Mouse (Mus musculus): Measurements from ENCODE around the gene Fndc1. TPM values are rescaled to one million over a fixed set of nuclear protein-coding genes. Genes with fewer than 3 reads are reported as not detected.

Gene Fndc1
- total and polyA plus RNA-seq, 2 experiments from 2014 or later, result 3.2 to 7.3 TPM

DNA sequence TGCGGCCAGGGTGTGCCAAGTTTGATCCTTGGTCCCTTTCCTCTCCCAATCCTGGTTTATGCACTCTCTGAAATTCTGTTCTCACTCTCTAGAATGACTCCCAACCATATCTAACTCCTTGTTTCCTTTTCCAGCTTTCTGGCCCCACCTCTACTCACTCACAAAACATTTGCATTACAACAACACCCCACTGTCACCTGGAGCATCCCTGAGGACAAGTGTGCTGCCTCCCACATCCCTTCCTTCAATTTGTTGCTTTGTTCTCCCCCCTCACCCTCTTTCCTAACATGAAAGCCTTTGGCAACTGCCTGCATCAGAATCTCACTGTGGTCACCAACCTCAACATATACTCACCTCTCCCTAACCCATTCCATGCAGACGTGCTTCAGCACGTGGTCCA lies 27.2 kb downstream of the Fndc1 start:
- 73% methylated on average over 3 of the region's 3 CpGs for WGBS
- Histone ChIP-seq H3K27me3 (ENCODE audit: insufficient read depth, low read length) (no peaks in the 10 kb centered on the region; the same call in 1 of the 2 replicates), H3K9me3 (ENCODE audit: low read length) (no peaks in the 10 kb centered on the region), H3K27ac (no peak overlapping the region), H3K4me2 (ENCODE audit: low read depth, low read length) (no peak overlapping the region), H3K4me1 (ENCODE audit: insufficient read depth, low read length) (no peaks in the 10 kb centered on the region), H3K9ac (replicated peaks; ENCODE audit: low read length) (no peak overlapping the region), H3K4me3 (ENCODE audit: low read length) (no peak overlapping the region), H3K36me3 (ENCODE audit: insufficient read depth, low read length) (no peaks in the 10 kb centered on the region)
- DNase-seq (ENCODE audit: low spot score), result no peak
- no peak for TF ChIP-seq CTCF (IDR thresholded peaks at IDR 0.05; ENCODE audit: low read depth)
- ATAC-seq, result no peak

DNA sequence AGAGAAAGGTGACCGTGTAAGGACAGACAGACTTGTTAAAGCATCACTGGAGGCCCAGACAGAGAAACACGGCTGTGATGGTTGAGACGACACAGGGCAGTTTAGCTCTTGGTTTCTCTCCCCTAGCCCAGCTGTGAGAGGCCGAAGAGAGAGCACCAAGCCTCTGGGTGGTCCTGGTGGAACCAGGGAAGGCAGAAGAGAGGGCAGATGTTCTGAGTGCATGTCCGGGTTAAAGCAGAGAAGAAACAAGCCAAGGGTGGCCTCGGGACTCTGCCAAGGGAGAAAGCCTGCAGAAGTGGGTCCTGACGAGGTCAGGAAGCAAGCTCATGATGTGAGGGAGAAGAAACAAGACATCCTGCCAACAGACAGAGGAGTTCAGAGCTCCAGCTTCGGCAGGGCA lies 31.5 kb downstream of the Fndc1 start:
- Histone ChIP-seq H3K27me3 (ENCODE audit: insufficient read depth, low read length) (no peaks in the 10 kb centered on the region; the same call in 1 of the 2 replicates), H3K4me1 (ENCODE audit: insufficient read depth, low read length) (no peaks in the 10 kb centered on the region), H3K9me3 (ENCODE audit: low read length) (no peaks in the 10 kb centered on the region), H3K4me3 (ENCODE audit: low read length) (no peak overlapping the region), H3K9ac (replicated peaks; ENCODE audit: low read length) (no peak overlapping the region), H3K36me3 (ENCODE audit: insufficient read depth, low read length) (no peaks in the 10 kb centered on the region), H3K4me2 (ENCODE audit: low read depth, low read length) (no peak overlapping the region), H3K27ac (no peak overlapping the region)
- TF ChIP-seq CTCF (IDR thresholded peaks at IDR 0.05; ENCODE audit: low read depth), result no peak
- ATAC-seq (no peak), DNase-seq (ENCODE audit: low spot score) (no peak)
- WGBS, result 80% methylated on average over 8 of the region's 8 CpGs

DNA sequence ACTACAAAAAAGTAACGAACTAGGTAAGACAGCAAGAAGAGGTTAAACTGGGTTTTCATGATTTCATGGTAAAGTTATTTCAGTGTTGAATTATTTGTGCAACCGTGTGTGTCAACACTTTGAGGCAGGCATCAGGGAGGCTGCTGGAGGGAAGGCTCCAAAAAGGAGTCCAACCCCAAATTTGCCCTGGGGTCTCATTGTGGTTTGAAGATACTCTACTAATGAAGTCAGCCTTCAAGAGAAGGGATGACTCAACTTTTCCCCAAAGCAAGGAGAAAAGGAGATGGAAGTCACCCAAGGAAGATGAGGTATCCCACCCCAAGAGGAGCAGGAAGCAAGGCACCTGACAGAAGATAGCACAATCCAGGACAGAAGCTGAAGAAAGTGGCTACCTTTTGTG lies 31.9 kb downstream of the Fndc1 start:
- Histone ChIP-seq H3K9ac (replicated peaks; ENCODE audit: low read length) (no peak overlapping the region), H3K4me3 (ENCODE audit: low read length) (no peak overlapping the region), H3K36me3 (ENCODE audit: insufficient read depth, low read length) (no peaks in the 10 kb centered on the region), H3K9me3 (ENCODE audit: low read length) (no peaks in the 10 kb centered on the region), H3K27ac (no peak overlapping the region), H3K27me3 (ENCODE audit: insufficient read depth, low read length) (no peaks in the 10 kb centered on the region; the same call in 1 of the 2 replicates), H3K4me2 (ENCODE audit: low read depth, low read length) (no peak overlapping the region), H3K4me1 (ENCODE audit: insufficient read depth, low read length) (no peaks in the 10 kb centered on the region)
- 84% methylated on average over 2 of the region's 2 CpGs for WGBS
- ATAC-seq (no peak), DNase-seq (ENCODE audit: low spot score) (no peak)
- no peak for TF ChIP-seq CTCF (IDR thresholded peaks at IDR 0.05; ENCODE audit: low read depth)

DNA sequence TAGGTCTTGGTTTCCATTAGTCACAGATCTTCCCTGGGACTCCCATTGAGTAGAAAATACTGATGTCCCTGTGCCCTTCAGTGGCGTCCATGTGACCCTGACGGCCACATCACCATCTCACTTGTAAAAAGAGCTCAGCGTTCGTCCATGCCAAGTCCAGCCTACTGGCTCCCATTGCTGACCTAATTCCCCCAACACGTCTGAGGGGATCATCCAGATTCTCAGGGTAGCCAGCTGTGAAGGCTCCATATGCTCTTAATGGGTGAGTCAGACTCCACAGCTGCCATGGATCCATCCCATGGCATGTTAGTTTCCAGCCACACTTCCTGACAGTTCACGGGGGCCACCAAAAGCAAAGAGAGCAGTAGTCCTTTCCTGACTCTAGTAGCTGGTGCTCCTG lies 33.0 kb downstream of the Fndc1 start:
- no peaks in the 10 kb centered on the region for H3K27me3 ChIP-seq (ENCODE audit: insufficient read depth, low read length)
- no peaks in the 10 kb centered on the region for H3K4me1 ChIP-seq (ENCODE audit: insufficient read depth, low read length)
- H3K4me3 ChIP-seq (ENCODE audit: low read length), result no peak overlapping the region
- no peak overlapping the region for H3K9ac ChIP-seq (replicated peaks; ENCODE audit: low read length)
- H3K9me3 ChIP-seq (ENCODE audit: low read length), result no peaks in the 10 kb centered on the region
- no peak overlapping the region for H3K27ac ChIP-seq
- DNase-seq (ENCODE audit: low spot score) (no peak), ATAC-seq (no peak)
- 80% methylated on average over 6 of the region's 6 CpGs for WGBS
- no peak overlapping the region for H3K4me2 ChIP-seq (ENCODE audit: low read depth, low read length)
- no peaks in the 10 kb centered on the region for H3K36me3 ChIP-seq (ENCODE audit: insufficient read depth, low read length)
- no peak for TF ChIP-seq CTCF (IDR thresholded peaks at IDR 0.05; ENCODE audit: low read depth)

- H3K9me3 ChIP-seq (ENCODE audit: low read length), result no peaks in the 10 kb centered on the region
- no peak overlapping the region for H3K9ac ChIP-seq (replicated peaks; ENCODE audit: low read length)
- no peaks in the 10 kb centered on the region for H3K4me1 ChIP-seq (ENCODE audit: insufficient read depth, low read length)
- DNase-seq (ENCODE audit: low spot score), result no peak
- TF ChIP-seq CTCF (IDR thresholded peaks at IDR 0.05; ENCODE audit: low read depth), result no peak
- ATAC-seq, result no peak
- H3K27ac ChIP-seq, result no peak overlapping the region
- no peaks in the 10 kb centered on the region for H3K27me3 ChIP-seq (ENCODE audit: insufficient read depth, low read length)
- 54% methylated on average over 3 of the region's 3 CpGs for WGBS
- H3K4me2 ChIP-seq (ENCODE audit: low read depth, low read length), result no peak overlapping the region
- no peak overlapping the region for H3K4me3 ChIP-seq (ENCODE audit: low read length)
- H3K36me3 ChIP-seq (ENCODE audit: insufficient read depth, low read length), result no peaks in the 10 kb centered on the region
Observed at GRCm38 (mm10) chr17:7790512-7790911, 36.6 kb downstream of the Fndc1 start.

- 85% methylated on average over 3 of the region's 3 CpGs for WGBS
- Histone ChIP-seq H3K36me3 (ENCODE audit: insufficient read depth, low read length) (no peaks in the 10 kb centered on the region), H3K9me3 (ENCODE audit: low read length) (no peaks in the 10 kb centered on the region), H3K4me1 (ENCODE audit: insufficient read depth, low read length) (no peaks in the 10 kb centered on the region), H3K27ac (no peak overlapping the region), H3K9ac (replicated peaks; ENCODE audit: low read length) (no peak overlapping the region), H3K4me3 (ENCODE audit: low read length) (no peak overlapping the region), H3K27me3 (ENCODE audit: insufficient read depth, low read length) (no peaks in the 10 kb centered on the region), H3K4me2 (ENCODE audit: low read depth, low read length) (no peak overlapping the region)
- DNase-seq (ENCODE audit: low spot score) (no peak), ATAC-seq (no peak)
- no peak for TF ChIP-seq CTCF (IDR thresholded peaks at IDR 0.05; ENCODE audit: low read depth)
Observed at GRCm38 (mm10) chr17:7774101-7774500, 53.0 kb downstream of the Fndc1 start.

GRCm38 (mm10) chr17:7759786-7760185 lies 67.3 kb downstream of the Fndc1 start:
- Histone ChIP-seq H3K9me3 (ENCODE audit: low read length) (no peaks in the 10 kb centered on the region), H3K4me1 (ENCODE audit: insufficient read depth, low read length) (no peaks in the 10 kb centered on the region), H3K4me2 (ENCODE audit: low read depth, low read length) (no peak overlapping the region), H3K36me3 (ENCODE audit: insufficient read depth, low read length) (no peaks in the 10 kb centered on the region), H3K27ac (no peak overlapping the region), H3K27me3 (ENCODE audit: insufficient read depth, low read length) (no peaks in the 10 kb centered on the region), H3K9ac (replicated peaks; ENCODE audit: low read length) (no peak overlapping the region), H3K4me3 (ENCODE audit: low read length) (no peak overlapping the region)
- ATAC-seq (no peak), DNase-seq (ENCODE audit: low spot score) (no peak)
- WGBS, result 46% methylated on average over 4 of the region's 4 CpGs
- TF ChIP-seq CTCF (IDR thresholded peaks at IDR 0.05; ENCODE audit: low read depth), result no peak

Data from hindbrain, postnatal 0 days (tissue).